Mouse (Mus musculus): ENCODE measurements around the gene Fam169a. TPM values are rescaled to one million over a fixed set of nuclear protein-coding genes. Genes with fewer than 3 reads are reported as not detected.
A peak's percentile ranks its signal among the peaks of the same experiment; 100 is the strongest.

Gene Fam169a
- 11.0 and 11.9 TPM in 2 replicates for polyA plus RNA-seq (2012; rRNA removed)

- 59% methylated on average over 15 of the region's 15 CpGs for WGBS
- Histone ChIP-seq H3K4me3 (replicated peaks; ENCODE audit: insufficient read depth, low read depth, low read length) (no peak within 1 kb of the TSS), H3K4me1 (ENCODE audit: control insufficient read depth, insufficient read depth, low read length) (no peaks in the 10 kb centered on the region; the same call in none of the 2 replicates), H3K27ac (ENCODE audit: insufficient read depth, low read length) (no peak within 1 kb of the TSS), H3K27me3 (ENCODE audit: control insufficient read depth, insufficient read depth, low read length) (peaks cover 6% of the 10 kb centered on the region; the same call in 1 of the 2 replicates)
- no peak for DNase-seq
- TF ChIP-seq POLR2A (IDR thresholded peaks at IDR 0.05; ENCODE audit: borderline replicate concordance, insufficient read depth, low read length) (no peak), CTCF (IDR thresholded peaks at IDR 0.05; ENCODE audit: borderline replicate concordance, insufficient read depth, low read depth, low read length) (no peak)
Observed at GRCm38 (mm10) chr13:97066649-97067550, at the start of gene Fam169a. Fam169a (plus strand) TSS chr13:97067286.

- no peak for TF ChIP-seq CTCF (IDR thresholded peaks at IDR 0.05; ENCODE audit: borderline replicate concordance, insufficient read depth, low read depth, low read length)
- TF ChIP-seq POLR2A (IDR thresholded peaks at IDR 0.05; ENCODE audit: borderline replicate concordance, insufficient read depth, low read length): no peak
- H3K4me3 ChIP-seq (replicated peaks; ENCODE audit: insufficient read depth, low read depth, low read length): no peak overlapping the region
- 30% methylated on average over 3 of the region's 3 CpGs for WGBS
- peak; percentile 52 to 75 for DNase-seq
- no peak overlapping the region for H3K27ac ChIP-seq (ENCODE audit: insufficient read depth, low read length)
- no peaks in the 10 kb centered on the region; the same call in 1 of the 2 replicates for H3K27me3 ChIP-seq (ENCODE audit: control insufficient read depth, insufficient read depth, low read length)
- H3K4me1 ChIP-seq (ENCODE audit: control insufficient read depth, insufficient read depth, low read length): peaks cover 4% of the 10 kb centered on the region; the same call in 1 of the 2 replicates
Observed at GRCm38 (mm10) chr13:97017711-97018110, 49.4 kb upstream of the Fam169a start.

- peaks cover 4% of the 10 kb centered on the region; the same call in 1 of the 2 replicates for H3K4me1 ChIP-seq (ENCODE audit: control insufficient read depth, insufficient read depth, low read length)
- TF ChIP-seq CTCF (IDR thresholded peaks at IDR 0.05; ENCODE audit: borderline replicate concordance, insufficient read depth, low read depth, low read length) (no peak), POLR2A (IDR thresholded peaks at IDR 0.05; ENCODE audit: borderline replicate concordance, insufficient read depth, low read length) (no peak)
- no peaks in the 10 kb centered on the region; the same call in 1 of the 2 replicates for H3K27me3 ChIP-seq (ENCODE audit: control insufficient read depth, insufficient read depth, low read length)
- no peak overlapping the region for H3K27ac ChIP-seq (ENCODE audit: insufficient read depth, low read length)
- DNase-seq: no peak
- H3K4me3 ChIP-seq (replicated peaks; ENCODE audit: insufficient read depth, low read depth, low read length): no peak overlapping the region
- 68% methylated on average over 5 of the region's 5 CpGs for WGBS
Observed at GRCm38 (mm10) chr13:97020122-97020521, 47.0 kb upstream of the Fam169a start.

GRCm38 (mm10) chr13:97021906-97022305 lies 45.2 kb upstream of the Fam169a start:
- no peak for DNase-seq
- Histone ChIP-seq H3K27ac (ENCODE audit: insufficient read depth, low read length) (no peak overlapping the region), H3K4me3 (replicated peaks; ENCODE audit: insufficient read depth, low read depth, low read length) (no peak overlapping the region), H3K4me1 (ENCODE audit: control insufficient read depth, insufficient read depth, low read length) (peaks cover 4% of the 10 kb centered on the region; the same call in 1 of the 2 replicates), H3K27me3 (ENCODE audit: control insufficient read depth, insufficient read depth, low read length) (no peaks in the 10 kb centered on the region; the same call in 1 of the 2 replicates)
- 67% methylated on average over 4 of the region's 4 CpGs for WGBS
- TF ChIP-seq CTCF (IDR thresholded peaks at IDR 0.05; ENCODE audit: borderline replicate concordance, insufficient read depth, low read depth, low read length) (no peak), POLR2A (IDR thresholded peaks at IDR 0.05; ENCODE audit: borderline replicate concordance, insufficient read depth, low read length) (no peak)

GRCm38 (mm10) chr13:97030075-97030474 lies 37.0 kb upstream of the Fam169a start:
- Histone ChIP-seq H3K4me3 (replicated peaks; ENCODE audit: insufficient read depth, low read depth, low read length) (no peak overlapping the region), H3K27ac (ENCODE audit: insufficient read depth, low read length) (no peak overlapping the region), H3K27me3 (ENCODE audit: control insufficient read depth, insufficient read depth, low read length) (no peaks in the 10 kb centered on the region; the same call in 1 of the 2 replicates), H3K4me1 (ENCODE audit: control insufficient read depth, insufficient read depth, low read length) (no peaks in the 10 kb centered on the region)
- 87% methylated on average over 13 of the region's 13 CpGs for WGBS
- TF ChIP-seq CTCF (IDR thresholded peaks at IDR 0.05; ENCODE audit: borderline replicate concordance, insufficient read depth, low read depth, low read length) (no peak), POLR2A (IDR thresholded peaks at IDR 0.05; ENCODE audit: borderline replicate concordance, insufficient read depth, low read length) (no peak)
- no peak for DNase-seq

GRCm38 (mm10) chr13:97034262-97034661 lies 32.8 kb upstream of the Fam169a start, which contains the start of gene 1700029F12Rik:
1700029F12Rik (minus strand) TSS chr13:97034362.
- Histone ChIP-seq H3K4me1 (ENCODE audit: control insufficient read depth, insufficient read depth, low read length) (no peaks in the 10 kb centered on the region), H3K27me3 (ENCODE audit: control insufficient read depth, insufficient read depth, low read length) (no peaks in the 10 kb centered on the region), H3K27ac (ENCODE audit: insufficient read depth, low read length) (no peak within 1 kb of the TSS), H3K4me3 (replicated peaks; ENCODE audit: insufficient read depth, low read depth, low read length) (no peak within 1 kb of the TSS)
- WGBS: 86% methylated on average over 2 of the region's 2 CpGs
- TF ChIP-seq POLR2A (IDR thresholded peaks at IDR 0.05; ENCODE audit: borderline replicate concordance, insufficient read depth, low read length) (no peak), CTCF (IDR thresholded peaks at IDR 0.05; ENCODE audit: borderline replicate concordance, insufficient read depth, low read depth, low read length) (no peak)
- no peak for DNase-seq

GRCm38 (mm10) chr13:97051158-97051557 lies 15.9 kb upstream of the Fam169a start:
- Histone ChIP-seq H3K4me1 (ENCODE audit: control insufficient read depth, insufficient read depth, low read length) (peaks cover 3% of the 10 kb centered on the region), H3K4me3 (replicated peaks; ENCODE audit: insufficient read depth, low read depth, low read length) (no peak overlapping the region), H3K27ac (ENCODE audit: insufficient read depth, low read length) (no peak overlapping the region), H3K27me3 (ENCODE audit: control insufficient read depth, insufficient read depth, low read length) (no peaks in the 10 kb centered on the region; the same call in 1 of the 2 replicates)
- TF ChIP-seq CTCF (IDR thresholded peaks at IDR 0.05; ENCODE audit: borderline replicate concordance, insufficient read depth, low read depth, low read length): no peak
- TF ChIP-seq POLR2A (IDR thresholded peaks at IDR 0.05; ENCODE audit: borderline replicate concordance, insufficient read depth, low read length): no peak
- 8% methylated on average over 6 of the region's 6 CpGs for WGBS
- DNase-seq: peak; percentile 74 to 84

All from cerebellum, adult 2 months (tissue).